Mouse (Mus musculus): ENCODE measurements around the gene 1700016K19Rik. TPM values are rescaled to one million over a fixed set of nuclear protein-coding genes. Genes with fewer than 3 reads are reported as not detected.

The 1700016K19Rik gene
- polyA plus RNA-seq, 1 experiment from 2014 or later = 0.41 TPM

DNA sequence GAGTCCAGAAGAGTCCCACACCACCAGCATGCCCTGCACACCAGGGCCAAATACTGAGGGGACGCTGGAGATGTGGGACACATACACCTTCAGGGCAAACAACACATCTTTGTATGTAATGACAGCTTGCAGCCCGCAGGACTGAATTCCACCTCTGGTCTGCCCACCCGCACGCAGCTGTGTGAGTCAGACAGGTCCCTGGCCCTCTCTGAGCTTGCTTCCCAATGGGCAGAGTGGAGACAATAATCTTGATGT is 35.3 kb upstream of the 1700016K19Rik start:
- Histone ChIP-seq H3K36me3 (ENCODE audit: control insufficient read depth, insufficient read depth, low read length) (no peaks in the 10 kb centered on the region), H3K9ac (ENCODE audit: low read length) (no peak overlapping the region), H3K9me3 (ENCODE audit: control insufficient read depth, low read length) (no peaks in the 10 kb centered on the region), H3K27ac (ENCODE audit: low read depth, low read length) (peak overlapping the region; percentile 46; the same call in 1 of the 2 replicates), H3K4me3 (ENCODE audit: low read depth, low read length) (no peak overlapping the region), H3K4me1 (replicated peaks; ENCODE audit: control insufficient read depth, insufficient read depth, low read length) (peaks cover 30% of the 10 kb centered on the region), H3K27me3 (ENCODE audit: control insufficient read depth, insufficient read depth, low read length) (peaks cover 2% of the 10 kb centered on the region; the same call in 1 of the 2 replicates), H3K4me2 (ENCODE audit: low read depth, low read length, severe bottlenecking) (peak overlapping the region; percentile 22; the same call in 1 of the 2 replicates)
- WGBS = 22% methylated on average over 4 of the region's 4 CpGs
- DNase-seq (ENCODE audit: low spot score) (peak; percentile 59), ATAC-seq (replicated peaks; ENCODE audit: low FRiP score) (no peak)

DNA sequence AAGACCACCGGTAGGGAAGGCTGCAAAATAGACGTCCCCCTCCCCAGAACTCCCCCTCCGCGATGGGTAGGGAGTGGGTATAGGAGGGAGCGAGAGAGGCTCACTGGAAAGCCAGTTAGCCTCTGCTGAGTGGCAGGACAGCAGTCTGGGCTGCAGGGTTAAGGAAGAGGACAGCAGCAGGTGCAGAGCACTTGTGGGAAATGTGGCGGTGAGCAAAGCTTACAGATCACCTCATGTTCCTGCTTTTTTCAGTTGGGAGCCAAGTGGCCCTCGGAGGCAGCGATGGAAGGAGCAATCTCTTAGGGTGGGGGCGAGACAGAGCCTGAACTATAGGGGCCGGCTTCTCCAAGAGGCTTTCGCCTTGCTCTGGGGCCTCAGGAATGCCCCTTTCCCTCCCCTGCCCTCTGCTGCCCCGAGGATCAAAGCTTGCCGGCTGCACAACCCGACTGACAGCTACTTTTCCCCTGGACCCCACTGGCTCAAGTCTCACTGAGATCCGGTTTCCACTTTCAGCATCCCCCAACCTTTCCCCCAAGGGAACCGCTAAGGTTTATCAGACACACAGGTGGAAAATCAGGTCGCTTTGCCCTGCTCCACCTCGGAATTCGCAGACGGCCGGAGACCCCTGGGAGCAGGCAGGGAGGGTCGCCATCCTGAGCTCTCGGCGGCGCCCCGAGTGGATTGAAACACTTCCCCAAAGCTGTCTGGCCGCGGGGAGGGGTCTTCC is 33.9 kb upstream of the 1700016K19Rik start:
- 4% methylated on average over 28 of the region's 28 CpGs for WGBS
- H3K36me3 ChIP-seq (ENCODE audit: control insufficient read depth, insufficient read depth, low read length) = no peaks in the 10 kb centered on the region
- peaks cover 2% of the 10 kb centered on the region; the same call in 1 of the 2 replicates for H3K27me3 ChIP-seq (ENCODE audit: control insufficient read depth, insufficient read depth, low read length)
- no peaks in the 10 kb centered on the region for H3K9me3 ChIP-seq (ENCODE audit: control insufficient read depth, low read length)
- peaks cover 30% of the 10 kb centered on the region for H3K4me1 ChIP-seq (replicated peaks; ENCODE audit: control insufficient read depth, insufficient read depth, low read length)
- H3K27ac ChIP-seq (ENCODE audit: low read depth, low read length) = no peak overlapping the region
- no peak for ATAC-seq (replicated peaks; ENCODE audit: low FRiP score)
- H3K4me2 ChIP-seq (ENCODE audit: low read depth, low read length, severe bottlenecking) = peak overlapping the region; percentile 91
- peak overlapping the region; percentile 58 for H3K4me3 ChIP-seq (ENCODE audit: low read depth, low read length)
- H3K9ac ChIP-seq (ENCODE audit: low read length) = peak overlapping the region; percentile 64
- peak; percentile 65 for DNase-seq (ENCODE audit: low spot score)

DNA sequence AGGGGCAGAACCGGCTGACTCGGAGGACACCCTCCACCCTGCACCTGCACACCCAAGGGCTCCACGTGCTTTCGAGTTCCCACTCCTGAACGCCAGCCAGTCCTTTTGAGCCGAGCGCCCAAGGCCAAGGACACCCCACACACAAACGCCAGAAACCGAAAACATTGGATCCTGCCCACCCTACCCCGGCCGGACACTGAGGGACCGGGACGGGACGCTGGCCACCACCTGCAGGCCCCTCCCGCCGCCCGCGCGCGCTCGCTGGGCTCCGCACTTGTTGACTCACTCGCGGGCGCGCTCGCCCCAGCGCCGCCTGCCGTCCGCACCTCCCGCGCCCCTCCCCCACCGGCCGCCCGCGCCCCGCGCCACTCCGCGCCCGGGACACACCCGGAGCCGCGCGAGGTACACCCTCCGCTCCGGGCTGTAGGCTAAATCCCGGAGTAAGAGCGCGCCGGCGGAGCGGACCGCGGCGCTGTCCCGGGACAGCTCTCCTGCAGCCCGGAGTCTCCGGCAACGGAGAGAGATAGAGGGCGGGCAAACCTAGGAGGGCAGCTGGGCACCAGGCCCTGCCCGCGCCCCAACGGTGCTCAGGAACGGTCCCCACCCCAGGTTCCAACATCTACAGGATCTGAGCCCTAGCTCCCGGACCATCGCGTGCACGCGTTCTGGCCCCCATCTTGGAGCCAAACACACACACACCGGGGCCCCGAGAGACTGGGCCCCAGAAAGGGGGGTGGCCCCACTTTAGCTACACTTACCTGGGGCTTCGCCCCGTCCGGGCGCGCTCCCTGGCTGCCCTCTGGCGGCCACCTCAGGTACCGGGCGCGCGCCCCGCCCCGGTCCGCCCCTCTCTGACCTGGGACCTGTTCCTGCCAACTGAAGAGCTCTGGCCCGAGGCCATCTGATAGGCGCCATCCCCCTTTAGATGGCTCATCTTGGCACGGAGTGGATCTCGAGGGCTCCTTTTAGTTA is 33.0 kb upstream of the 1700016K19Rik start:
- DNase-seq (ENCODE audit: low spot score) (peak; percentile 87), ATAC-seq (replicated peaks; ENCODE audit: low FRiP score) (peak; percentile 71)
- peaks cover 30% of the 10 kb centered on the region for H3K4me1 ChIP-seq (replicated peaks; ENCODE audit: control insufficient read depth, insufficient read depth, low read length)
- no peaks in the 10 kb centered on the region for H3K36me3 ChIP-seq (ENCODE audit: control insufficient read depth, insufficient read depth, low read length)
- peak overlapping the region; percentile 58 for H3K4me3 ChIP-seq (ENCODE audit: low read depth, low read length)
- H3K9ac ChIP-seq (ENCODE audit: low read length) = peak overlapping the region; percentile 64
- H3K4me2 ChIP-seq (ENCODE audit: low read depth, low read length, severe bottlenecking) = peak overlapping the region; percentile 91
- peaks cover 2% of the 10 kb centered on the region; the same call in 1 of the 2 replicates for H3K27me3 ChIP-seq (ENCODE audit: control insufficient read depth, insufficient read depth, low read length)
- H3K27ac ChIP-seq (ENCODE audit: low read depth, low read length) = no peak overlapping the region
- WGBS = under 1% methylated on average over 90 of the region's 90 CpGs
- no peaks in the 10 kb centered on the region for H3K9me3 ChIP-seq (ENCODE audit: control insufficient read depth, low read length)

DNA sequence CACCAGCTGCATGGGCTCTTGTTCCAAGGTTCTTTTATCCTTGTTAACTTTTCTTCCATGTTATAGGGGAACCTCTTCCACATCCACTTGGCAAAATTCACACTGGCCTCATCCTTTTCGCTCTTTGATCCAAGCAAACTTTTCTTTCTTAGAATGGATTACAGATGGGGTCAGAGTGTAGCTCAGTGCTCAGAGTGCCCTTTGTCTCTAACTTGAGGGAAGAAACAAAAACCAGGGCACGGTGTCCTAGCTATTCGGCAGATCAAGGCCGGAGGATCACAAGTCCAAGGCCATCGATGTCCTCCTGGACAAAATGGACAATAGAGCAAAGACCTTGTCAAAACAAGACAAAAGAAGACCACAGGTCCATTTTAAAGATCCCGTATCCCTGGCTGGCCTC is 31.0 kb upstream of the 1700016K19Rik start:
- ATAC-seq (replicated peaks; ENCODE audit: low FRiP score) (no peak), DNase-seq (ENCODE audit: low spot score) (no peak)
- no peaks in the 10 kb centered on the region for H3K36me3 ChIP-seq (ENCODE audit: control insufficient read depth, insufficient read depth, low read length)
- H3K27me3 ChIP-seq (ENCODE audit: control insufficient read depth, insufficient read depth, low read length) = peaks cover 2% of the 10 kb centered on the region; the same call in 1 of the 2 replicates
- 84% methylated on average over 6 of the region's 6 CpGs for WGBS
- H3K9me3 ChIP-seq (ENCODE audit: control insufficient read depth, low read length) = no peaks in the 10 kb centered on the region
- H3K4me2 ChIP-seq (ENCODE audit: low read depth, low read length, severe bottlenecking) = no peak overlapping the region
- no peak overlapping the region for H3K4me3 ChIP-seq (ENCODE audit: low read depth, low read length)
- no peak overlapping the region for H3K27ac ChIP-seq (ENCODE audit: low read depth, low read length)
- no peak overlapping the region for H3K9ac ChIP-seq (ENCODE audit: low read length)
- H3K4me1 ChIP-seq (replicated peaks; ENCODE audit: control insufficient read depth, insufficient read depth, low read length) = peaks cover 27% of the 10 kb centered on the region

GRCm38 (mm10) chr11:75970629-75971028 is 29.1 kb upstream of the 1700016K19Rik start:
- Histone ChIP-seq H3K36me3 (ENCODE audit: control insufficient read depth, insufficient read depth, low read length) (no peaks in the 10 kb centered on the region), H3K27me3 (ENCODE audit: control insufficient read depth, insufficient read depth, low read length) (peaks cover 2% of the 10 kb centered on the region; the same call in 1 of the 2 replicates), H3K9ac (ENCODE audit: low read length) (no peak overlapping the region), H3K4me3 (ENCODE audit: low read depth, low read length) (no peak overlapping the region), H3K9me3 (ENCODE audit: control insufficient read depth, low read length) (peaks cover 3% of the 10 kb centered on the region), H3K4me1 (replicated peaks; ENCODE audit: control insufficient read depth, insufficient read depth, low read length) (peaks cover 10% of the 10 kb centered on the region), H3K4me2 (ENCODE audit: low read depth, low read length, severe bottlenecking) (no peak overlapping the region), H3K27ac (ENCODE audit: low read depth, low read length) (no peak overlapping the region)
- ATAC-seq (replicated peaks; ENCODE audit: low FRiP score) (no peak), DNase-seq (ENCODE audit: low spot score) (no peak)
- WGBS = 20% methylated on average over 3 of the region's 3 CpGs

DNA sequence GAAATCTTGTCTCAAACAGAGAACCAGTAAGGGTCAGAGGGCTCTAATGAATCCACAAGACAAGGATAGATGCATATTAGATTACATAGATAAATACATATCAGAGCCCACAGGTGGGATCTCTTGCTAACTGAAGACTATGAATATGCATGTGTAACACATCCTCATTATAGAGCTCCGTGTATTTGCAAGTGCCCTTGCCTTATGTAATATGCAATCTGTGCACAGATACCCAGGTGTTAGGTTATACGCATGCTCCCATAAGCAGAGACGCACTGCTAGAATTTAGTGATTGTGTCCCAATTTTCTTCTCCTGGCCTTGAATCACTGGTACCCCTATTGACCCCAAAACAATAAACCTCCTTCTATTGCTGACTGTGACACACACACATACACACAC is 27.5 kb upstream of the 1700016K19Rik start:
- no peak for DNase-seq (ENCODE audit: low spot score)
- Histone ChIP-seq H3K4me1 (replicated peaks; ENCODE audit: control insufficient read depth, insufficient read depth, low read length) (0 out of 2 replicates have a peak, but pooled peaks cover 2% of the 10 kb centered on the region), H3K27ac (ENCODE audit: low read depth, low read length) (no peak overlapping the region), H3K27me3 (ENCODE audit: control insufficient read depth, insufficient read depth, low read length) (peaks cover 2% of the 10 kb centered on the region; the same call in 1 of the 2 replicates), H3K4me3 (ENCODE audit: low read depth, low read length) (no peak overlapping the region), H3K9me3 (ENCODE audit: control insufficient read depth, low read length) (peaks cover 3% of the 10 kb centered on the region), H3K36me3 (ENCODE audit: control insufficient read depth, insufficient read depth, low read length) (no peaks in the 10 kb centered on the region), H3K9ac (ENCODE audit: low read length) (no peak overlapping the region), H3K4me2 (ENCODE audit: low read depth, low read length, severe bottlenecking) (no peak overlapping the region)
- WGBS = 85% methylated on average over 3 of the region's 3 CpGs
- no peak for ATAC-seq (replicated peaks; ENCODE audit: low FRiP score)

GRCm38 (mm10) chr11:75972916-75973567 is 26.7 kb upstream of the 1700016K19Rik start:
- DNase-seq (ENCODE audit: low spot score) = no peak
- 34% methylated on average over 7 of the region's 7 CpGs for WGBS

DNA sequence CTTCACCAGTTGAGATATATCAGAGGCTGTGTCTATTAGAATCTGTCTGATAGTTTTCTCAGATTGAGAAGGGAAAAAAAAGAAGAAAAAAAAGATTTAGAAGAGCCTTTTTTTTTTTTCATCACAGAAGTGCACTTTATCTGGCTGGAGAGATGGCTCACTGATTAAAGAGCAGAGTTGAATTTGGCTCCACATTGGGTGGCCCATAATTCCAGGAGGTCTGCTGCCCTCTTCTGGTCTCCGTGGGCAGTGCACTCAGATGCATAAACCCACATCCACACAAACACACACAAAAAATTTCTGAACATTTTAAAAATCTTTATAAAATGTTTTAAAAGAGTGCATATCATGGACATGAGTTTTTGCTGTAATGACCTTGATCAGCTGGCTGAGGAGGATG is 25.7 kb upstream of the 1700016K19Rik start:
- ATAC-seq (replicated peaks; ENCODE audit: low FRiP score) (no peak), DNase-seq (ENCODE audit: low spot score) (no peak)
- Histone ChIP-seq H3K27me3 (ENCODE audit: control insufficient read depth, insufficient read depth, low read length) (no peaks in the 10 kb centered on the region), H3K36me3 (ENCODE audit: control insufficient read depth, insufficient read depth, low read length) (no peaks in the 10 kb centered on the region), H3K4me2 (ENCODE audit: low read depth, low read length, severe bottlenecking) (no peak overlapping the region), H3K27ac (ENCODE audit: low read depth, low read length) (no peak overlapping the region), H3K9ac (ENCODE audit: low read length) (no peak overlapping the region), H3K4me3 (ENCODE audit: low read depth, low read length) (no peak overlapping the region), H3K4me1 (replicated peaks; ENCODE audit: control insufficient read depth, insufficient read depth, low read length) (no peaks in the 10 kb centered on the region), H3K9me3 (ENCODE audit: control insufficient read depth, low read length) (peaks cover 3% of the 10 kb centered on the region)
- 74% methylated on average over 1 of the region's 1 CpGs for WGBS

More at GRCm38 (mm10) chr11:75972916-75973567, 26.7 kb upstream of the 1700016K19Rik start:
- no peak overlapping the region for H3K27ac ChIP-seq (ENCODE audit: low read depth, low read length)
- no peak overlapping the region for H3K9ac ChIP-seq (ENCODE audit: low read length)
- H3K4me1 ChIP-seq (replicated peaks; ENCODE audit: control insufficient read depth, insufficient read depth, low read length) = no peaks in the 10 kb centered on the region
- ATAC-seq (replicated peaks; ENCODE audit: low FRiP score) = no peak
- H3K4me2 ChIP-seq (ENCODE audit: low read depth, low read length, severe bottlenecking) = no peak overlapping the region
- H3K27me3 ChIP-seq (ENCODE audit: control insufficient read depth, insufficient read depth, low read length) = no peaks in the 10 kb centered on the region
- H3K9me3 ChIP-seq (ENCODE audit: control insufficient read depth, low read length) = peaks cover 3% of the 10 kb centered on the region
- no peak overlapping the region for H3K4me3 ChIP-seq (ENCODE audit: low read depth, low read length)
- no peaks in the 10 kb centered on the region for H3K36me3 ChIP-seq (ENCODE audit: control insufficient read depth, insufficient read depth, low read length)
